11 mouse cellular contexts compared by ENCODE assay signal in genomic region chr3:123162289-123163191, GRCm38 (mm10).
A peak's percentile ranks its signal among the peaks of the same experiment; 100 is the strongest.
DNase-seq lines count a peak whose midpoint lies in the region; ATAC-seq and TF ChIP-seq lines count a peak whose summit lies in the region.
"Had no signal": no experiment of that assay in that cellular context is flagged by ENCODE, and none has a peak within 500 bp of the region (broad histone marks: within the 10 kb centered on the region; RNA-seq: fewer than 3 reads in every experiment).

No protein-coding gene starts in this region.

- no peak for ATAC-seq in kidney, postnatal 0 days (replicated peaks; ENCODE audit: low FRiP score, low read depth)
- no peak for ATAC-seq in intestine, postnatal 0 days
- ATAC-seq in stomach, embryonic 16.5 days (ENCODE audit: insufficient read depth, low FRiP score) = peak; percentile 34

- peak overlapping the region; percentile 82 for H3K27ac ChIP-seq in heart, embryonic 10.5 days
- peak overlapping the region; percentile 64 for H3K27ac ChIP-seq in kidney, postnatal 0 days
- H3K27ac ChIP-seq in intestine, postnatal 0 days (ENCODE audit: low read depth, low read length) = peak overlapping the region; percentile 54
- H3K27ac ChIP-seq in stomach, embryonic 16.5 days (ENCODE audit: low read length) = peak overlapping the region; percentile 93
- H3K27ac ChIP-seq in cerebellum, adult 2 months (ENCODE audit: insufficient read depth, low read length) = no peak overlapping the region
- H3K27ac ChIP-seq: lung, embryonic 15.5 days had no signal

- H3K4me1 ChIP-seq in heart, embryonic 10.5 days = peaks cover 68% of the 10 kb centered on the region
- H3K4me1 ChIP-seq in kidney, postnatal 0 days (replicated peaks; ENCODE audit: insufficient read depth, low read length) = no peaks in the 10 kb centered on the region
- H3K4me1 ChIP-seq in intestine, postnatal 0 days (replicated peaks; ENCODE audit: control insufficient read depth, insufficient read depth, low read length) = no peaks in the 10 kb centered on the region
- H3K4me1 ChIP-seq in stomach, embryonic 16.5 days (ENCODE audit: control insufficient read depth, insufficient read depth, low read length) = peaks cover 20% of the 10 kb centered on the region
- no peaks in the 10 kb centered on the region for H3K4me1 ChIP-seq in cerebellum, adult 2 months (ENCODE audit: control insufficient read depth, insufficient read depth, low read length)

- DNase-seq in heart, embryonic 10.5 days (ENCODE audit: low spot score) = no peak
- DNase-seq in heart, postnatal 14 days = no peak
- peak; percentile 80 for DNase-seq in kidney, postnatal 0 days (ENCODE audit: low spot score)
- no peak for DNase-seq in kidney, adult 9 months
- no peak for DNase-seq in cerebellum, adult 2 months
- no peak for DNase-seq in urinary bladder, postnatal 25 days (ENCODE audit: low spot score)
- DNase-seq: thymus, postnatal 25 days had no signal

- intact Hi-C loops in heart, postnatal 14 days (cut with DNase I) = loop anchor here (2.0 kb wide), 1 partner anchor 156 kb away; no protein-coding TSS in a partner anchor

- no peaks in the 10 kb centered on the region for H3K27me3 ChIP-seq in heart, embryonic 10.5 days (ENCODE audit: insufficient read depth, poor library complexity, severe bottlenecking)
- no peaks in the 10 kb centered on the region for H3K27me3 ChIP-seq in kidney, postnatal 0 days (ENCODE audit: insufficient read depth, low read length)
- no peaks in the 10 kb centered on the region for H3K27me3 ChIP-seq in intestine, postnatal 0 days (replicated peaks; ENCODE audit: control insufficient read depth, insufficient read depth, low read length)
- no peaks in the 10 kb centered on the region for H3K27me3 ChIP-seq in stomach, embryonic 16.5 days (ENCODE audit: control insufficient read depth, insufficient read depth, low read length)
- H3K27me3 ChIP-seq in cerebellum, adult 2 months (ENCODE audit: control insufficient read depth, insufficient read depth, low read length) = no peaks in the 10 kb centered on the region
- H3K27me3 ChIP-seq: lung, embryonic 15.5 days had no signal

- WGBS in heart, embryonic 10.5 days = 25% methylated on average over 6 of the region's 6 CpGs
- 28% methylated on average over 6 of the region's 6 CpGs for WGBS in kidney, postnatal 0 days
- WGBS in intestine, postnatal 0 days = 29% methylated on average over 6 of the region's 6 CpGs
- 31% methylated on average over 6 of the region's 6 CpGs for WGBS in stomach, embryonic 16.5 days
- 62% methylated on average over 6 of the region's 6 CpGs for WGBS in cerebellum, adult 2 months

- no peak for TF ChIP-seq CTCF in kidney, postnatal 0 days (IDR thresholded peaks at IDR 0.05; ENCODE audit: low read depth)
- no peak for TF ChIP-seq CTCF in intestine, postnatal 0 days (IDR thresholded peaks at IDR 0.05; ENCODE audit: low read depth)
- TF ChIP-seq CTCF in cerebellum, adult 2 months (IDR thresholded peaks at IDR 0.05; ENCODE audit: borderline replicate concordance, insufficient read depth, low read depth, low read length) = no peak

- no peak overlapping the region for H3K4me2 ChIP-seq in kidney, postnatal 0 days (ENCODE audit: low read length)
- no peak overlapping the region for H3K4me2 ChIP-seq in intestine, postnatal 0 days (replicated peaks; ENCODE audit: low read depth)
- no peak overlapping the region for H3K4me2 ChIP-seq in stomach, embryonic 16.5 days (ENCODE audit: low read depth, low read length)
- H3K4me2 ChIP-seq: lung, embryonic 15.5 days; midbrain, embryonic 11.5 days had no signal

- H3K4me3 ChIP-seq in heart, embryonic 10.5 days = no peak overlapping the region
- H3K4me3 ChIP-seq in kidney, postnatal 0 days (replicated peaks; ENCODE audit: low read depth, low read length) = no peak overlapping the region
- H3K4me3 ChIP-seq in intestine, postnatal 0 days (ENCODE audit: low read depth, low read length) = no peak overlapping the region
- H3K4me3 ChIP-seq in stomach, embryonic 16.5 days (replicated peaks; ENCODE audit: low read length) = no peak overlapping the region
- H3K4me3 ChIP-seq in cerebellum, adult 2 months (replicated peaks; ENCODE audit: insufficient read depth, low read depth, low read length) = no peak overlapping the region
- H3K4me3 ChIP-seq: lung, embryonic 15.5 days had no signal

- no peak for TF ChIP-seq POLR2A in cerebellum, adult 2 months (IDR thresholded peaks at IDR 0.05; ENCODE audit: borderline replicate concordance, insufficient read depth, low read length)

- no peaks in the 10 kb centered on the region for H3K9me3 ChIP-seq in heart, embryonic 10.5 days
- no peaks in the 10 kb centered on the region for H3K9me3 ChIP-seq in kidney, postnatal 0 days (replicated peaks; ENCODE audit: low read length)
- H3K9me3 ChIP-seq in intestine, postnatal 0 days (ENCODE audit: control insufficient read depth) = no peaks in the 10 kb centered on the region
- H3K9me3 ChIP-seq in stomach, embryonic 16.5 days (replicated peaks; ENCODE audit: control insufficient read depth, low read length) = no peaks in the 10 kb centered on the region
- H3K9me3 ChIP-seq: lung, embryonic 15.5 days had no signal

- H3K9ac ChIP-seq in kidney, postnatal 0 days (ENCODE audit: low read depth, low read length) = no peak overlapping the region
- no peak overlapping the region for H3K9ac ChIP-seq in intestine, postnatal 0 days (ENCODE audit: low read depth, low read length)
- peak overlapping the region; percentile 51 for H3K9ac ChIP-seq in stomach, embryonic 16.5 days (ENCODE audit: low read length)
- H3K9ac ChIP-seq: lung, embryonic 15.5 days had no signal

- H3K36me3 ChIP-seq in heart, embryonic 10.5 days = no peaks in the 10 kb centered on the region
- H3K36me3 ChIP-seq in kidney, postnatal 0 days (ENCODE audit: insufficient read depth, low read length) = no peaks in the 10 kb centered on the region
- H3K36me3 ChIP-seq in intestine, postnatal 0 days (ENCODE audit: control insufficient read depth, insufficient read depth) = no peaks in the 10 kb centered on the region
- H3K36me3 ChIP-seq in stomach, embryonic 16.5 days (ENCODE audit: control insufficient read depth, insufficient read depth, low read length) = no peaks in the 10 kb centered on the region
- H3K36me3 ChIP-seq: lung, embryonic 15.5 days had no signal
